Mouse (Mus musculus) left cerebral cortex, postnatal 25 days (tissue): ENCODE measurements at regions not wholly inside any gene's neighbourhood (a gene's known extent, or its start where the extent isn't known, plus 50 kb on each side); places are given as distances from the start of the nearest gene placed in this dataset.

Experiments
- DNase-seq, 2 experiments: peaks; one replicate each; pipeline ENCODE4 v3.0.0; 2022; ENCODE audit warnings: low spot score in 2 of 2, mixed read lengths in 1 of 2
- intact Hi-C: fragments of 180-260 bp; cut with DNase I; formaldehyde crosslinking; loops from one replicate; pipeline ENCODE4 v1.15.1; 2025

DNA sequence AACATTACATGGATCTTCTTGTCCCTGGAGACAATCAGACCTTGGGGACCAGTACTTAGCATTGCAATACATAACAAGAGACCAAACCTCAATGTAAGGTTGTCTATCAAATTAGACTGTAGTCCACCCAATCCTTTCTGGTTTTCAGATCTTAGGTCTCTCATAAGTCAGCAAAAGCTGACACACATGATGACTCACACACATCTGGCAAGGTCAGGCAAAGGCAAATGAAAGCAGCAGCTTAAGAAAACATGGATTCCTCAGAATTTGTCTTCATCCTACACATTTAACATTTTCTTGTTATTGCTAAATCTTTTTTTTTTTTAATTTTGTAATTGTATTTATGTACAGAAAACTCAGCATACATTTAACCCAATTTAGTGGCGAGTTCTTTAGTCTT is 52.0 kb downstream of the Gm11983 start:
- intact Hi-C loops: no loop called here
- no peak for DNase-seq

DNA sequence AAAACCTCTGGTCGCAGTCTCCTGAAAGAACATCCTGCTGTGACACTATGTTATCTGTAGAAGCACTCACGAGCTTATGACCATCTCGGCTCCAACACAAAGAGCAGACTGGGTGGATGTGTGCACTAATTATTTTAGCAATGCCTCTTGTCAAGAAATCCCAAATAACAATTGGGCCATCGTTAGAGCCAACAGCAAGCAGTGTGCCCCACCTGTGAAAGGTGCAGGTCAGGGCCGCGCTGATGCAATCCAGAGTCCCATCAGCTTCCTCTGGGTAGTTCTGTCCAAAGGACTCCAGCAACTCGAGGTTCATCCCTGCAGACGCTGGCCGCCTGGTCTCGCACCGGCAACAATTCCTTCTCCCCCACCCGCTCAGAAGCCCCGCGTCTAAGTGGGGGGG is 54.6 kb downstream of the Gm11983 start:
- no peak for DNase-seq
- intact Hi-C loops: no loop called here

- DNase-seq: no peak
- intact Hi-C loops: no loop called here
These were observed 57.7 kb downstream of the Gm11983 start for GRCm38 (mm10) chr11:6779752-6780151.

GRCm38 (mm10) chr11:6778596-6779360 is 58.7 kb downstream of the Gm11983 start:
- no peak for DNase-seq
- intact Hi-C loops: no loop called here

DNA sequence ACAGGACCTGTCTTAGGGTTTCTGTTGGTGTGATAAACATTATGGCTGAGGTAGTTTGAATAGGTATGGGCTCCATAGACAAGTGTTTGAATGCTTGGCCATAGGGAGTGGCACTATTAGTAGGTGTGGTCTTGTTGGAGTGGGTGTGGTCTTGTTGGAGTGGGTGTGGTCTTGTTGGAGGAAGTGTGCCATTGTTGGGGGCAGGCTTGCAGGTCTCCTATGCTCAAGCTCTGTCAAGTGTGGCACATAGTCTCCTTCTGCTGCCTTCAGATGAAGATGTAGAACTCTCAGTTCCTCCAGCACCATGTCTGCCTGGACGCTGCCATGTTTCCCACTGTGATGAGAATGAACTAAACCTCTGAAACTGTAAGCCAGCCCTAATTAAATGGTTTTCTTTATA is 59.9 kb downstream of the Gm11983 start:
- no peak for DNase-seq
- intact Hi-C loops: no loop called here

DNA sequence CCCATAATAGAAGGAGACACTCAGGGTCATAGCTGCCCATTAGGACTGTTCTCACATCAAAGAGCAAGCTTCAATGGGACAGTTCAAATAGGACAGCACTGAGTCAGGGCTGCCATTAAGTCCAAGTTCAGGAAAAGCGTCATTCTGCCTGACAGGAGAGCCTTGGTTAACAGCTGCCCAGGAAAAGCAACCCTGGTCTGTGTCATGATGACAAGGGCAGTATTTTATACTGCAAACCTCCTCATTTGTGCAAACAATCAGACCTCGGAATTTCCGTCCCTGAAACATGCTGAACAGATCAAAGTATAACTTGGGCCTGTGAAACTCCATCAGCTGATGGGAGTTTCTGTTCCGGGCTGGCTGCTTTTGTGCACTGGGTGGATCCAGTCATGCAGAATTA is 62.8 kb downstream of the Gm11983 start:
- intact Hi-C loops: no loop called here
- DNase-seq: no peak

DNA sequence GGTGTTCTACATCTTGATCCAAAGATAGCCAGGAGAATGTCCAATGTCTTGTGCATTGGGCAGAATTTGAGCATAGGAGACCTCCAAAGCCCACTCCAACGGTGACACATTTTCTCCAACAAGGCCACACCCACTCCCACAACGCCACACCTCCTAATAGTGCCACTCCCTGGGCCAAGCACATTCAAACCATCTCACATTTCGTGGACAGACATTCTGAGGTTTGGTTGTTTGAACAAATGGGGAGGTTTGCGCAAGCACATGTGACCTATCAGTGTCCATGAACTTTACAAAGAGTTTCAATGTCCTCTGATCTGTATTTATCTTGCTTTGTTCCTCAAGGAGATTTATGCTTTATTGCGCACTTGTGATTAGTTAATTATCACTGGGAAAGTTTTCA is 63.5 kb downstream of the Gm11983 start:
- intact Hi-C loops: no loop called here

GRCm38 (mm10) chr11:6773364-6773763 is 64.1 kb downstream of the Gm11983 start:
- intact Hi-C loops: no loop called here

More for the DNA sequence above, 63.5 kb downstream of the Gm11983 start:
- no peak for DNase-seq

DNA sequence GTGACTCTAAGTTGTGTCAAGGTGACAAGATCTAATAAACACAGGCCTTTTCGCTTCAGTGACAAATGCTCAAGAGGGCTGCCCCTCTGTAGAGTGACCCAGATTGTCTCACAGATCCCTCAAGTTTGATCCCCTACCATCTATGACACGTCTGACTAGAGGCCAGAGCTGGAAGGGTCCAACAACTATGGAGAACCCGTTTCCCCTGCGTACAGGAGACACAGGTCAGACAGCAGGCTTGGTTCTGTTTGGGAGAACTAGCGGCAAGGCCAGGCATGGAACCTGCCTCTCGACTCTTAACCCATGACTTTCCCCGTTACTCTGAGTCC is 68.1 kb downstream of the Gm11983 start:
- intact Hi-C loops: loop anchor here (1.0 to 10.0 kb wide), 3 partner anchors 92 to 365 kb away; no protein-coding TSS in a partner anchor

More at GRCm38 (mm10) chr11:6773364-6773763, 64.1 kb downstream of the Gm11983 start:
- DNase-seq: no peak

DNA sequence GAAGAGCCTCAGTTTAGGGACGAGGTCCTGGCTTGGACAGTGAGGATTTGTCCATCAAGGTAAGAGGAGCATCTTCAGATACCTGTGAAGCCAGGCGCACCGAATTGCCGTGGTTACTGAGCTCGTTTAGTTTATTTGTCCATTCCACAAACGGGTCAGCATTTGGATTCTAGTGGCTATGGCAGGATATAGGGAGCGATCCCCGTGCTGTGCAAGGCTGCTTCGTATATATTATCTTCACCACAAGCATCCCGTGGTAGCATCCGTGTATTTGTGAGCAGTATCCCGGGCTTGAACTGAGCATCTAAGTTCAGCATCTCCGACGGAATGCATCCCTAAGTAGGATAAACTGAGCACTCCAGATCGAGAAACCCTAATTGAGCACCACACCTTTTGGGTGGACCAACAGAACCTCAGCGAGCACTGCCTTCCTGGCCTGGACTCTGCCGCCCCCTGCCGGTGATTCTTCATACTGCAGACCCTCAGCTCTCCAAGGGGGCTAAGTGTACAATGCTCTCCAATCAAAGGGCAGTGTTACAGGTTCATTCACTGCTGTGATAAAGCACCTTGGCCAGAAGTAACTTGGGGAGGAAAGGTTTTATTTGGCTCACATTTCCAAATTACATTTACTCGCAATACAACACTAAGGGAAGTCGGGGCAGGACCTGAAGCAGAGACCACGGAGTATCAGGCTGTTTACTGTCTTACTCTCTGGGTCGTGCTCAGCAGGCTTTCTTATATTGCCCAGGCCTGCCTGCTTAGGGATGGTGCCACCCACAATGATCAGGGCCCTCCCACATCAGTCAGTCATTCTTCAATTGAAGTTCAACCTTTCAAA is 68.6 kb downstream of the Gm11983 start:
- intact Hi-C loops: loop anchor here (1.0 to 10.0 kb wide), 3 partner anchors 92 to 366 kb away; no protein-coding TSS in a partner anchor
- peak; percentile 76 to 81 for DNase-seq

More for the DNA sequence above, 68.1 kb downstream of the Gm11983 start:
- DNase-seq: peak in 1 of 2 experiments; percentile 0

DNA sequence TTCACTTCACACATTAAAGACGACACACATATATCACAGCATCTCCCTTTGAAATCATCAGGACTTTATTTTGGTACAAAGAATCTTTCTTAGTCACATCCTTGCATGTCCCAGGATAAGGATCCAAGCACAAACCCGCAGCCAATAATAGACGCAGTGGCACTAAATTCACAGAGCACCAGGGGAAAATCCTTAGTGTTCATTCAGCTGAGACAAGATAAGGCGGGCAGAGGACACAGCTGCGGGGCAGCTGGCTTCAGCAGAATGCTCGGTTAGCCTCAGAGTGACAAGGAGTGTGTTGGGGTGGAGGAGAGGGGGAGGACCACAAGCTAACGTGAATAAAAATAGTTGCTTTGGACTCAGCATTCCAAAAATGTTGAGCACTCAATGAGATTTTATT is 70.7 kb downstream of the Gm11983 start:
- DNase-seq: peak in 1 of 2 experiments; percentile 67
- intact Hi-C loops: loop anchor here (5.0 to 10.0 kb wide), 2 partner anchors 89 to 368 kb away; no protein-coding TSS in a partner anchor

DNA sequence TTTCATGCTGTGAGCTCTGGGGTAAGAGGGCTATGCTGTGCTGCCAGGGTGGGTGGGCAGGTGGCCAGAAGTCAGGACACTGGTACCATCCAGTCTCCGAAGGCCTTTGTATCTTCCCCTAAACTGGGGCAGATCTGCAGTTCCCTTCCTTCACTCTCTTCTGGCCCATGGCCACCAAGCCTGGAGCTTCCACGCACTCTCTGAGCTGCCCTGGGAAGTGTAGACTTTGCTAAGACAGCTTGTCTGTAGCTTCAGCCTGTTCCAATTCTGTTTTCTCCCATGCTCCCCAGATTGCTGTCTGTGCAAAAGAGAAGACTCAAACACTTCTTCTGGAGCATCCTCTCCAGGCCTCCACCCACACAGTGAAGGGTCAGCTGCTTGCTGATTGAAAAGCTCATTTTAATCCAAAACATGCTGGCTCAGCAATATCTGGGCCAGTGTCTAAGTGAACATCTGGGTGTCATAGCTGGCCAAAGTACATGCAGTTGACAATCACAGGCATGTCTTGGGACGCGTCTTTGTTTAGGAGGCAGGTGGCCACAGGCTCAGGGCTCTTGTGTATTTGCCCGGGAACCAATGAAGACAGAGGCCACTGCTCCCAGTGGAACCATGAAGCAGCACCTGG is 72.0 kb downstream of the Gm11983 start:
- peak in 1 of 2 experiments; percentile 68 for DNase-seq
- intact Hi-C loops: loop anchor here (5.0 to 10.0 kb wide), 2 partner anchors 88 to 369 kb away; no protein-coding TSS in a partner anchor

- no peak for DNase-seq
These were observed 73.3 kb downstream of the Gm11983 start for GRCm38 (mm10) chr11:6764186-6764585.

DNA sequence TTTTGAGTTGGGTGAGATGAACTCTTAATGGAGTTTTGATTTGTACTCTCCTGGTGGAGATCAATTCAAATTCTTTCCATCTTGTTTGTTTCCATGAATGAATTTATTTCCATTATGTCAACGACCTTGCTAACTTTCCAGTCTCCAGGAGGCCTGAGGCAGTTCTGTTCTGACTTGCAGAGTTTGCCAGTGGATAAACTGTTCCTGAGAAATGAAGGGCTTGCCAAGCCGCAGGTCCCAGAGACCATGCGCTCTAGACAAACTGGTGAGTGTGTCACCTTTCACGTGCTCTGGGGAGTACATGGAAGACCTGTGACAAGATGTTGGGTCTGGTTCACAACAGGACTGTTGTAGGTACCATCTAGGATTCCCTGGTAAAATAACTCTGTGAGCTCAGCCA is 74.5 kb downstream of the Gm11983 start:
- intact Hi-C loops: loop anchor here (5.0 to 10.0 kb wide), 2 partner anchors 41 to 372 kb away; no protein-coding TSS in a partner anchor
- no peak for DNase-seq

More at GRCm38 (mm10) chr11:6764186-6764585, 73.3 kb downstream of the Gm11983 start:
- intact Hi-C loops: loop anchor here (5.0 to 10.0 kb wide), 2 partner anchors 42 to 371 kb away; no protein-coding TSS in a partner anchor

GRCm38 (mm10) chr11:6761876-6762628 is 75.4 kb downstream of the Gm11983 start:
- intact Hi-C loops: loop anchor here (5.0 to 10.0 kb wide), 2 partner anchors 40 to 373 kb away; no protein-coding TSS in a partner anchor
- no peak for DNase-seq

DNA sequence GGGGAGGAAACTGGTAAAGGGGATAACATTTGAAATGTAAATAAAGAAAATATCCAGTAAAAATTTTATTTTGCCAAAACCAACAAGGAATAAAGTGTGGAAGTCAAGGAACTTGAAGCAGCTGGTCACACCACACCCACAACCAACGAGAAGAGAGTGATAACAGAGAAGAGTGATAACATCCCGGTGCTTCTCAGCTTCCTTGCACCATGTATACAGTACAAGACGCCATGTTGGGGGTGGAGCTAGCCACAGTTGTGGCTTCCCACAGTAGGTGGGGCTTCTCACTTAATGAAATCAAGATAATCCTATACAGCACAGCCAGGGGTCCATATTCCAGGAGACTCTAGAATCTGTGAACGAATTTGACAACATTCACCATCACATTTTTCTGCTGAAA is 77.9 kb downstream of the Gm11983 start:
- no peak for DNase-seq
- intact Hi-C loops: no loop called here

- intact Hi-C loops: no loop called here
- DNase-seq: no peak
These were observed 81.1 kb downstream of the Ramp3 start for GRCm38 (mm10) chr11:6739439-6739838.

- intact Hi-C loops: no loop called here
- DNase-seq: no peak
These were observed 80.3 kb downstream of the Ramp3 start for GRCm38 (mm10) chr11:6738581-6738980.

DNA sequence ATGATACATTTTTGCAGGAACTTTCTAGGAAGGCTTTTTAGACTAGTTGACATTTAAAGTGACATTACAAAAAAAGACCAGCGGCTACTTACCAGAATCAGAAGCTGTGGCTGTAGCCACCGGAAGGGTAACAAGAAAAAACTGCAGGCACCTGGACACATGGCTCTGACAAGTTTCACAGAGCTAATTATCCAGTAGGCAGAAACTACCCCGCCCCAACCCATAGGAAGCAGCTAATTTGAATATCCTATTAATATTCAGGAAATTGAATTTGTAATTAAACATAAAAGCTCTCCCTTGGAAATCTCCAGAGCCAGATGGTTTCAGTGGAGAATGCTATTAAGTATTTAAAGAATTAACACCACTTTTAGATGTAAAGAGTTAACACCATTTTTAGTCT is 79.8 kb downstream of the Ramp3 start:
- no peak for DNase-seq
- intact Hi-C loops: no loop called here
